28 mouse cellular contexts compared by ENCODE assay signal in genomic region chr13:94685191-94685590, GRCm38 (mm10).
DNase-seq lines count a peak whose midpoint lies in the region; ATAC-seq lines count a peak whose summit lies in the region.
"Had no signal": no experiment of that assay in that cellular context is flagged by ENCODE, and none has a peak within 500 bp of the region (broad histone marks: within the 10 kb centered on the region; RNA-seq: fewer than 3 reads in every experiment).

No protein-coding gene starts in this region.

- no peak for DNase-seq in neural tube, embryonic 10.5 days (ENCODE audit: extremely low spot score, low spot score)
- no peak for DNase-seq in lung, postnatal 14 days
- no peak for DNase-seq in ovary, adult 18-20 months (ENCODE audit: low spot score)
- DNase-seq: adrenal gland, postnatal 10 days; cerebellum, adult 11 months; cerebellum, adult 9-10 months; gastrocnemius, postnatal 25 days; heart, postnatal 36 days; kidney, adult 11 months; layer of hippocampus, postnatal 36 days; left cerebral cortex, postnatal 4 days; liver, embryonic 13.5 days; lung, adult 18-20 months; midbrain, embryonic 14.5 days; right cerebral cortex, adult 18-20 months; thymus, adult 2 months; thymus, postnatal 36 days had no signal

- no peak overlapping the region for H3K4me3 ChIP-seq in forebrain, embryonic 16.5 days (replicated peaks; ENCODE audit: low read length)
- no peak overlapping the region for H3K4me3 ChIP-seq in forebrain, embryonic 15.5 days
- H3K4me3 ChIP-seq in neural tube, embryonic 12.5 days = no peak overlapping the region
- no peak overlapping the region for H3K4me3 ChIP-seq in hindbrain, embryonic 16.5 days (ENCODE audit: low read length)
- H3K4me3 ChIP-seq: erythroblast, embryonic 14.5 days; forebrain, embryonic 13.5 days; liver, embryonic 13.5 days had no signal

- no peaks in the 10 kb centered on the region for H3K36me3 ChIP-seq in forebrain, embryonic 16.5 days (ENCODE audit: control insufficient read depth, insufficient read depth)
- H3K36me3 ChIP-seq in forebrain, embryonic 15.5 days = no peaks in the 10 kb centered on the region
- H3K36me3 ChIP-seq in neural tube, embryonic 12.5 days = no peaks in the 10 kb centered on the region
- H3K36me3 ChIP-seq in hindbrain, embryonic 16.5 days (ENCODE audit: control insufficient read depth, insufficient read depth, low read length) = no peaks in the 10 kb centered on the region
- H3K36me3 ChIP-seq: liver, embryonic 13.5 days had no signal

- no peaks in the 10 kb centered on the region; the same call in 1 of the 2 replicates for H3K9me3 ChIP-seq in forebrain, embryonic 16.5 days (ENCODE audit: control insufficient read depth, low read length)
- H3K9me3 ChIP-seq in forebrain, embryonic 15.5 days = no peaks in the 10 kb centered on the region
- no peaks in the 10 kb centered on the region for H3K9me3 ChIP-seq in neural tube, embryonic 12.5 days
- H3K9me3 ChIP-seq in hindbrain, embryonic 16.5 days (ENCODE audit: control insufficient read depth, low read length) = no peaks in the 10 kb centered on the region
- H3K9me3 ChIP-seq: forebrain, embryonic 13.5 days; liver, embryonic 13.5 days had no signal

- H3K4me1 ChIP-seq in forebrain, embryonic 16.5 days (replicated peaks; ENCODE audit: control insufficient read depth, insufficient read depth, low read length) = peaks cover 10% of the 10 kb centered on the region
- peaks cover 7% of the 10 kb centered on the region for H3K4me1 ChIP-seq in forebrain, embryonic 15.5 days
- peaks cover 10% of the 10 kb centered on the region for H3K4me1 ChIP-seq in neural tube, embryonic 12.5 days
- no peaks in the 10 kb centered on the region; the same call in none of the 2 replicates for H3K4me1 ChIP-seq in hindbrain, embryonic 16.5 days (ENCODE audit: control insufficient read depth, insufficient read depth, low read depth, low read length)
- H3K4me1 ChIP-seq: liver, embryonic 13.5 days had no signal

- no peak overlapping the region for H3K9ac ChIP-seq in forebrain, embryonic 16.5 days (replicated peaks; ENCODE audit: low read depth, low read length)
- no peak overlapping the region for H3K9ac ChIP-seq in forebrain, embryonic 15.5 days (replicated peaks)
- H3K9ac ChIP-seq in neural tube, embryonic 12.5 days = no peak overlapping the region
- no peak overlapping the region for H3K9ac ChIP-seq in hindbrain, embryonic 16.5 days (ENCODE audit: low read depth, low read length)
- H3K9ac ChIP-seq: forebrain, embryonic 13.5 days; liver, embryonic 13.5 days had no signal

- ATAC-seq in forebrain, embryonic 16.5 days = 0 out of 2 replicates have a peak, but pooled peaks have one; percentile 21
- ATAC-seq in forebrain, embryonic 15.5 days (replicated peaks) = no peak
- peak; percentile 39; the same call in 1 of the 2 replicates for ATAC-seq in neural tube, embryonic 12.5 days (ENCODE audit: low FRiP score, low read depth)
- ATAC-seq in hindbrain, embryonic 16.5 days = peak; percentile 76
- ATAC-seq: forebrain, embryonic 13.5 days; inflammation-experienced regulatory T-cells, adult 6 months; lung, postnatal 0 days; Patski had no signal

- WGBS in forebrain, embryonic 16.5 days = 10% methylated on average over 7 of the region's 7 CpGs
- 11% methylated on average over 7 of the region's 7 CpGs for WGBS in forebrain, embryonic 15.5 days
- 18% methylated on average over 7 of the region's 7 CpGs for WGBS in neural tube, embryonic 12.5 days
- 19% methylated on average over 7 of the region's 7 CpGs for WGBS in hindbrain, embryonic 16.5 days

- H3K27ac ChIP-seq in forebrain, embryonic 16.5 days (ENCODE audit: low read length) = no peak overlapping the region
- H3K27ac ChIP-seq in forebrain, embryonic 15.5 days (replicated peaks) = no peak overlapping the region
- no peak overlapping the region for H3K27ac ChIP-seq in neural tube, embryonic 12.5 days
- no peak overlapping the region for H3K27ac ChIP-seq in hindbrain, embryonic 16.5 days (ENCODE audit: low read depth, low read length)
- H3K27ac ChIP-seq: forebrain, embryonic 13.5 days; liver, embryonic 13.5 days; macrophage had no signal

- peaks cover 23% of the 10 kb centered on the region for H3K27me3 ChIP-seq in forebrain, embryonic 16.5 days (replicated peaks; ENCODE audit: control insufficient read depth, insufficient read depth, low read length)
- H3K27me3 ChIP-seq in forebrain, embryonic 15.5 days = peaks cover 30% of the 10 kb centered on the region
- peaks cover 70% of the 10 kb centered on the region for H3K27me3 ChIP-seq in neural tube, embryonic 12.5 days (replicated peaks)
- peaks cover 7% of the 10 kb centered on the region for H3K27me3 ChIP-seq in hindbrain, embryonic 16.5 days (replicated peaks; ENCODE audit: control insufficient read depth, insufficient read depth, low read length)

- no peak overlapping the region for H3K4me2 ChIP-seq in forebrain, embryonic 16.5 days (ENCODE audit: low read length)
- no peak overlapping the region for H3K4me2 ChIP-seq in forebrain, embryonic 15.5 days (replicated peaks)
- no peak overlapping the region for H3K4me2 ChIP-seq in neural tube, embryonic 12.5 days (replicated peaks)
- no peak overlapping the region for H3K4me2 ChIP-seq in hindbrain, embryonic 16.5 days (ENCODE audit: low read length)
- H3K4me2 ChIP-seq: forebrain, embryonic 13.5 days; heart, embryonic 11.5 days; liver, embryonic 13.5 days had no signal
